Mouse (Mus musculus) urinary bladder, postnatal 0 days (tissue): ENCODE results near the gene Olfr486. TPM values are rescaled to one million over a fixed set of nuclear protein-coding genes. Genes with fewer than 3 reads are reported as not detected.

Experiments used
- polyA plus RNA-seq: library from polyadenylated mRNA; unstranded; fragments of >200 nt; fragmentation: Nextera tagmentation; extraction: Ambion mirVana; gene quantifications from 2 replicates; pipeline ENCODE4 v1.2.1, GENCODE M21; 2015

The Olfr486 gene
- polyA plus RNA-seq = not detected in 2 replicates

GRCm38 (mm10) chr7:108172642-108173041 lies at the start of gene Olfr486:
Olfr486 (minus strand) TSS chr7:108172742.

GRCm38 (mm10) chr7:108214536-108214935 lies 42.0 kb upstream of the Olfr486 start, which contains the start of gene Olfr487:
Olfr487 (minus strand) TSS chr7:108214636.

DNA sequence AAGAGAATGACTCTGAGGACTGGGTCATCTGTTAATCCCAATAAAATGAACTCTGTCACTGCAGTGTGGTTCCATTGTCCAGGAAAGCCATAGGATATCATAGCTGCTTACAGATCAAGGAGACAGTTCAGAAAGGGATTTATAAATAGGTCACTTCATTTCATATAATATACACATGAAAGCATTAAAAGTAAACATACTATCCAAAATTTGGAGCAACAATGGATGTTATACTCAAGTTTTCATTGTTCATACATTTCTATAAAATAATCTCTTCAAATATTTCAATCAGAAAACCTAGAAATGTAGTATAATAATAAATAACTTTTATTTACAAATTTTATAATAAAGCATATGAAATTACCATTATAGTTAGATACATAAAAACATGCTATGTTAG lies 12.8 kb downstream of the Olfr486 start, which contains the start of gene Olfr485:
TSS of gene Olfr485 (minus strand) at position 101 of the 400 bp plus-strand sequence.

GRCm38 (mm10) chr7:108127349-108127748 lies 45.2 kb downstream of the Olfr486 start, which contains the start of gene Olfr484:
Olfr484 (minus strand) TSS chr7:108127449.

Other genes starting within 250 kb of the Olfr486 start
- not detected in 2 replicates for gene Olfr473, start 242.3 kb downstream of the Olfr486 start, polyA plus RNA-seq
- gene Olfr474, start 218.1 kb downstream of the Olfr486 start, polyA plus RNA-seq = not detected in 2 replicates
- gene Olfr476, start 207.9 kb downstream of the Olfr486 start, polyA plus RNA-seq = not detected in 2 replicates
- gene Olfr477, start 186.0 kb downstream of the Olfr486 start, polyA plus RNA-seq = not detected in 2 replicates
- gene Olfr478, start 138.8 kb downstream of the Olfr486 start, polyA plus RNA-seq = not detected in 2 replicates
- gene Olfr479, start 122.0 kb downstream of the Olfr486 start, polyA plus RNA-seq = not detected in 2 replicates
- not detected in 2 replicates for gene Olfr480, start 105.4 kb downstream of the Olfr486 start, polyA plus RNA-seq
- not detected in 2 replicates for gene Olfr481, start 92.9 kb downstream of the Olfr486 start, polyA plus RNA-seq
- gene Olfr482, start 75.2 kb downstream of the Olfr486 start, polyA plus RNA-seq = 0.12 TPM in 1 of 2 replicates, not detected in the other
- not detected in 2 replicates for gene Olfr483, start 71.9 kb downstream of the Olfr486 start, polyA plus RNA-seq
- not detected in 2 replicates for gene Olfr484, start 45.3 kb downstream of the Olfr486 start, polyA plus RNA-seq
- gene Olfr485, start 12.9 kb downstream of the Olfr486 start, polyA plus RNA-seq = not detected in 2 replicates
- not detected in 2 replicates for gene Olfr487, start 41.9 kb upstream of the Olfr486 start, polyA plus RNA-seq
- gene Olfr488, start 85.6 kb upstream of the Olfr486 start, polyA plus RNA-seq = not detected in 2 replicates
- not detected in 2 replicates for gene Olfr490, start 116.2 kb upstream of the Olfr486 start, polyA plus RNA-seq
- gene Olfr491, start 140.7 kb upstream of the Olfr486 start, polyA plus RNA-seq = not detected in 2 replicates
- not detected in 2 replicates for gene Olfr492, start 150.9 kb upstream of the Olfr486 start, polyA plus RNA-seq
- gene Olfr493, start 174.2 kb upstream of the Olfr486 start, polyA plus RNA-seq = not detected in 2 replicates
- gene Olfr494, start 192.6 kb upstream of the Olfr486 start, polyA plus RNA-seq = not detected in 2 replicates
- not detected in 2 replicates for gene Olfr495, start 220.4 kb upstream of the Olfr486 start, polyA plus RNA-seq
- gene Olfr497, start 247.7 kb upstream of the Olfr486 start, polyA plus RNA-seq = not detected in 2 replicates